Mouse (Mus musculus): ENCODE results near the gene Zfp345. TPM values are rescaled to one million over a fixed set of nuclear protein-coding genes. Genes with fewer than 3 reads are reported as not detected.

Gene Zfp345
- polyA plus RNA-seq, 1 experiment from 2014 or later, result 0.28 TPM

Other genes with a start within 250 kb of the Zfp345 start
- gene Gm21994, start 229.5 kb downstream of the Zfp345 start, polyA plus RNA-seq (2014; fragmentation: Nextera tagmentation; extraction: Ambion mirVana), result 3.9 and 4.1 TPM in 2 replicates
- not detected in 2 replicates for gene Gm14124, start 227.6 kb downstream of the Zfp345 start, polyA plus RNA-seq (2014; fragmentation: Nextera tagmentation; extraction: Ambion mirVana)
- 2.2 TPM in 2 replicates for gene Gm10130, start 161.4 kb downstream of the Zfp345 start, polyA plus RNA-seq (2014; fragmentation: Nextera tagmentation; extraction: Ambion mirVana)
- 7.0 and 8.6 TPM in 2 replicates for gene 3300002I08Rik, start 122.3 kb downstream of the Zfp345 start, polyA plus RNA-seq (2014; fragmentation: Nextera tagmentation; extraction: Ambion mirVana)
- gene Zfp442, start 33.6 kb downstream of the Zfp345 start, polyA plus RNA-seq (2014; fragmentation: Nextera tagmentation; extraction: Ambion mirVana), result 8.0 and 8.7 TPM in 2 replicates
- gene Cst7, start 85.3 kb upstream of the Zfp345 start, polyA plus RNA-seq (2014; fragmentation: Nextera tagmentation; extraction: Ambion mirVana), result 0.32 and 0.39 TPM in 2 replicates
- gene Apmap, start 123.5 kb upstream of the Zfp345 start, polyA plus RNA-seq (2014; fragmentation: Nextera tagmentation; extraction: Ambion mirVana), result 48.2 and 51.0 TPM in 2 replicates
- gene Acss1, start 183.4 kb upstream of the Zfp345 start, polyA plus RNA-seq (2014; fragmentation: Nextera tagmentation; extraction: Ambion mirVana), result 5.3 and 5.9 TPM in 2 replicates
- gene Vsx1, start 204.3 kb upstream of the Zfp345 start, polyA plus RNA-seq (2014; fragmentation: Nextera tagmentation; extraction: Ambion mirVana), result not detected in 2 replicates

All from lung, embryonic 14.5 days (tissue).